Mouse (Mus musculus) neural tube, embryonic 12.5 days (tissue): ENCODE results near the gene Tceanc. TPM values are rescaled to one million over a fixed set of nuclear protein-coding genes. Genes with fewer than 3 reads are reported as not detected.
"Not testable (repeated sequence)": the region's sequence is repeated elsewhere in the genome, so short reads cannot be mapped to it uniquely, and the experiment has no call there.

Experiments
- ATAC-seq: fragments of 200-750 bp; cut with Nextera tagmentation; 2 replicates; pipeline ENCODE4 v1.8.0; 2017; ENCODE audit warnings: low read depth, mild to moderate bottlenecking, moderate TSS enrichment, moderate library complexity; ENCODE audit not compliant: low FRiP score
- H3K27ac ChIP-seq: fragments of 300-500 bp; sonication (generic); 2 replicates; pipeline ENCODE4 v1.5.1; 2016
- H3K27me3 ChIP-seq: fragments of 300-500 bp; sonication (generic); replicated peaks from 2 replicates; pipeline ENCODE4 v1.6.1; 2016; ENCODE audit warnings: mild to moderate bottlenecking
- H3K36me3 ChIP-seq: fragments of 300-500 bp; sonication (generic); 2 replicates; pipeline ENCODE4 v1.6.1; 2016; ENCODE audit warnings: mild to moderate bottlenecking
- H3K4me1 ChIP-seq: fragments of 300-500 bp; sonication (generic); 2 replicates; pipeline ENCODE4 v1.6.1; 2016
- H3K4me2 ChIP-seq: fragments of 300-500 bp; sonication (generic); replicated peaks from 2 replicates; pipeline ENCODE4 v1.6.1; 2016; ENCODE audit warnings: mild to moderate bottlenecking
- H3K4me3 ChIP-seq: fragments of 300-500 bp; sonication (generic); 2 replicates; pipeline ENCODE4 v1.5.1; 2016
- H3K9ac ChIP-seq: fragments of 300-500 bp; sonication (generic); 2 replicates; pipeline ENCODE4 v1.6.1; 2016; ENCODE audit warnings: mild to moderate bottlenecking
- H3K9me3 ChIP-seq: fragments of 300-500 bp; sonication (generic); 2 replicates; pipeline ENCODE4 v1.6.1; 2016; ENCODE audit warnings: mild to moderate bottlenecking
- WGBS: fragments of 180-500 bp; shearing (Covaris S2); methylation state at CpG from one replicate; pipeline ENCODE4 v1.1.7; 2016; 5-methylcytosine and 5-hydroxymethylcytosine counted together
- polyA plus RNA-seq: library from polyadenylated mRNA; unstranded; fragments of >200 nt; fragmentation: Nextera tagmentation; extraction: Ambion mirVana; gene quantifications from 2 replicates; pipeline ENCODE4 v1.2.1, GENCODE M21; 2016

Gene Tceanc
- polyA plus RNA-seq, 1 experiment from 2014 or later, result 11.5 TPM

DNA sequence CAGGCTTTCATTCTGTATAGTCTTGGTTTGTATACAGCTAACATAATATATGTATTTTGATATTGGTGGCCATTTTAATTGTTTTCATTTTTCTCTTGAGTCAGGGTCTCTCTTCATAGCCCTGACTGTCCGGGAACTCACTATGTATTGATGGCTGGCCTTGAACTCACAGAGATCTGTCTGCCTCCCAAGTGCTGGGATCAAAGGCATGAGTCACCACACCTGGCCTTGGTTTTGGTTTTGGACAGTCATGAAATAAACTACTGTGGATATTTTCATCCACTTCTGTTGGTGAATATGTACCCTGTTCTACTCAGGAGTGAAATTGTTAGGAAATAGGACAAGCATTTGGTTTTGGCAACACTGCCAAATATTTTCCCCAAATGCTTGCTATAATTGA lies 1.7 kb downstream of the Tceanc start:
- WGBS, result 89% methylated on average over 1 of the region's 1 CpGs
- no peak for ATAC-seq

DNA sequence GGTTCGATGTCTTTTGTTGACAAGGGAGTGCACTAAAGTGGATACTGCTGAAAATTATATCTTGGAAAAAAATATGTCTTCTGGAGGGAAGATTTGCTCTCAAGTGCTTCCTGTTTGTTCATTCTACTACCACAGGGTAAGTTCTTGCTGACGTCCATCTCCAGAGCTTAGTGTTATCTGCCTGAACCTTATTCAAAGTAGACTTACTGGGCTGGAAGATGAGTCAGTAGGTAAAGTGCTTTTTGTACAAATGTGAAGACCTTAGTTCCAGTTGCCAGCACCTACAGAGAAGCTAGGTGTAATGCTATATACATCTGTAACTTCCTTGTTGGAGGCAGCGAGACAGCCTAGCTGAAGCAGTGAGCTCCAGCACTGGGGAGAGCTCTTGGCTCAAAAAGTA lies 2.4 kb downstream of the Tceanc start:
- Histone ChIP-seq H3K36me3 (no peaks in the 10 kb centered on the region), H3K9me3 (no peaks in the 10 kb centered on the region), H3K4me1 (no peaks in the 10 kb centered on the region), H3K9ac (no peak overlapping the region), H3K4me3 (no peak overlapping the region), H3K27me3 (no peaks in the 10 kb centered on the region), H3K4me2 (no peak overlapping the region), H3K27ac (no peak overlapping the region)
- no peak for ATAC-seq
- 90% methylated on average over 3 of the region's 3 CpGs for WGBS

More for the DNA sequence above, 1.7 kb downstream of the Tceanc start:
- no peak overlapping the region for H3K4me2 ChIP-seq
- H3K4me1 ChIP-seq, result no peaks in the 10 kb centered on the region
- no peaks in the 10 kb centered on the region for H3K36me3 ChIP-seq
- H3K4me3 ChIP-seq, result no peak overlapping the region
- no peaks in the 10 kb centered on the region for H3K27me3 ChIP-seq
- H3K27ac ChIP-seq, result no peak overlapping the region
- H3K9me3 ChIP-seq, result no peaks in the 10 kb centered on the region
- no peak overlapping the region for H3K9ac ChIP-seq

DNA sequence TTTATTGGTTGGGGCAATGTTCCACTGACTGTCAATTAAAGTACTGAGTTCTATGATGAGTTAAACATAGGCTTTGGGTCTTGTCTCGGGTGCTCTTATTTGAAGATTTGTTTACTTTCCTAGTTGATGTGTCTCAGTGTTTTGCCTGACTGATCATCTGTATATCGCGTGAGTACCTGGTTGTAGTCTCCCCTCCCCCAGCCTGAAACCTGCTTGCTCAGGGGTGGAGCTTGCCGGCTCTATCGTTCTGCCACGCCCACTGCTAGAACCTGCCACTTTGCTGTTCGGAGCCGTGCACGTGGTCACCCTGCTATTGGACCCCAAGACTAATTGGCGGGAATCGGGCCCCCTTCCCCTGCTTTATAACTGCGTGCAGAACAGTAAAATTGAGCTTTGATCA lies 4.3 kb downstream of the Tceanc start:
- H3K4me3 ChIP-seq, H3K27me3 ChIP-seq, H3K4me1 ChIP-seq, H3K9me3 ChIP-seq, H3K36me3 ChIP-seq, H3K9ac ChIP-seq, ATAC-seq, H3K27ac ChIP-seq: not testable (repeated sequence)
- 21% methylated on average over 12 of the region's 12 CpGs for WGBS
- peak overlapping the region; percentile 33; the same call in 1 of the 2 replicates for H3K4me2 ChIP-seq

DNA sequence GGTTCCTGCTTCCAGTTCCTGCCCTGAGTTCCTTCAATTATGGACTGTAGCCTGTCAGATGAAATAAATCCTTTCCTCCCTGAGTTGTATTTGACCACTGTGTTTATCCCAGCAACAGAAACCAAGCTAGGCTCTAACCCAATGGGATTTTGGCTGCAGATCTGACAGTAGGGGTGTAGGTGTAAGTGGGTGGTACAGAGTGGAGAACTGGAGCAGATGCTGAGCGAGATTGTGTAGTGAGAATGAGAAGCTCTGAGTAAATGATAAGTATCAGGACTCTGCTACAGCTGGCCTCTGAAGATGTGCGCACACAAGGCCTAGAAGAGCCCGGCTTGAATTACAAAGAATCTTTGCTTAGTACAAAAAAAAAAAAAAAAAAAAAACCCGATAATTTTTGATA lies 6.3 kb downstream of the Tceanc start:
- 94% methylated on average over 4 of the region's 4 CpGs for WGBS
- ATAC-seq, result no peak

DNA sequence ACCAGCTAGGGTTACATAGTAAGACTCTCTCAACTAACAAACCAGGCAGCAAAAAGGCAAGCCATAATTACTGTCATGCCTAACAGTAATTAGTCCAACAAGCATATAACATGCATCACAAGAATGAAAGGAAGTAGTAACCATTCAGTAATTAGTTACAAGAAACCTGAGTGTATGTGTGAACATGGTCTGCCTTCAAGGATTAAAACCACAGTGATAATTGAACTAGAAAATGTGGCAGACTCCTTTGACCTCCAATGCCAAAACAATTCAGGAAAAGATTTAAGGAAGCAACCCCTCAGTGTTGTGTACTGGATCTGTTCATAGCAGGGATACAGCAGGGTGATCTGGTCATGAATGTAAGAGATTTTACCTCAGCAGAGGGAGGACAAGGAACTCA lies 7.3 kb downstream of the Tceanc start:
- Histone ChIP-seq H3K4me2 (no peak overlapping the region), H3K9me3 (no peaks in the 10 kb centered on the region), H3K36me3 (no peaks in the 10 kb centered on the region), H3K27me3 (no peaks in the 10 kb centered on the region), H3K4me1 (no peaks in the 10 kb centered on the region), H3K27ac (no peak overlapping the region), H3K4me3 (no peak overlapping the region), H3K9ac (no peak overlapping the region)
- ATAC-seq, result no peak

More for the DNA sequence above, 6.3 kb downstream of the Tceanc start:
- Histone ChIP-seq H3K27ac (no peak overlapping the region), H3K9ac (no peak overlapping the region), H3K4me2 (no peak overlapping the region), H3K36me3 (no peaks in the 10 kb centered on the region), H3K4me3 (no peak overlapping the region), H3K9me3 (no peaks in the 10 kb centered on the region), H3K4me1 (no peaks in the 10 kb centered on the region), H3K27me3 (no peaks in the 10 kb centered on the region)

GRCm38 (mm10) chrX:166509761-166510738 lies 8.3 kb downstream of the Tceanc start:
- H3K9me3 ChIP-seq, result no peaks in the 10 kb centered on the region
- H3K4me3 ChIP-seq, result peak overlapping the region; percentile 50
- H3K4me2 ChIP-seq, result peak overlapping the region; percentile 55
- H3K9ac ChIP-seq, result peak overlapping the region; percentile 70
- H3K27me3 ChIP-seq, result no peaks in the 10 kb centered on the region
- 21% methylated on average over 65 of the region's 65 CpGs for WGBS
- peak; percentile 99 for ATAC-seq
- no peaks in the 10 kb centered on the region for H3K4me1 ChIP-seq
- peak overlapping the region; percentile 94 for H3K27ac ChIP-seq
- H3K36me3 ChIP-seq, result no peaks in the 10 kb centered on the region; the same call in 1 of the 2 replicates

DNA sequence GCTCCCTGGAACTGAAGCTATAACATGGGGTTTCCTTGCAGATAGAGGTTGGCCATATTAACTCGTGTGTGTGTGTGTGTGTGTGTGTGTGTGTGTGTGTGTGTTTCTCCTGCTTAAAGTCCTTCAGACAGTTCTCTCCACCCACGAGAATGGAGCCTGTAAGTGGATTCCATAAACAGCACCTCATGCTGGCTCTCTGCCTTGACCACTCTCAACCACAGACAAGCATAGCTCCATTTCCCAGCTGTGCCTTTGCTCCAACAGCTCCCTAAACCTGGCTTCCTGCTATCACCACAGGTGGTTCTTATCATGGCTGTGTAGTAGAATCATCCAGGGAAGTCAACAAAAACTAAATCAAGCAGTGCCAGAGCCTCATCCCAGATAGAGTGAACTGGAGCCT lies 13.9 kb downstream of the Tceanc start:
- H3K4me3 ChIP-seq, result no peak overlapping the region
- no peaks in the 10 kb centered on the region for H3K4me1 ChIP-seq
- no peak overlapping the region for H3K4me2 ChIP-seq
- no peak for ATAC-seq
- no peak overlapping the region for H3K27ac ChIP-seq
- WGBS, result 86% methylated on average over 2 of the region's 2 CpGs
- H3K27me3 ChIP-seq, result no peaks in the 10 kb centered on the region
- no peaks in the 10 kb centered on the region for H3K9me3 ChIP-seq
- no peaks in the 10 kb centered on the region; the same call in 1 of the 2 replicates for H3K36me3 ChIP-seq
- H3K9ac ChIP-seq, result no peak overlapping the region

DNA sequence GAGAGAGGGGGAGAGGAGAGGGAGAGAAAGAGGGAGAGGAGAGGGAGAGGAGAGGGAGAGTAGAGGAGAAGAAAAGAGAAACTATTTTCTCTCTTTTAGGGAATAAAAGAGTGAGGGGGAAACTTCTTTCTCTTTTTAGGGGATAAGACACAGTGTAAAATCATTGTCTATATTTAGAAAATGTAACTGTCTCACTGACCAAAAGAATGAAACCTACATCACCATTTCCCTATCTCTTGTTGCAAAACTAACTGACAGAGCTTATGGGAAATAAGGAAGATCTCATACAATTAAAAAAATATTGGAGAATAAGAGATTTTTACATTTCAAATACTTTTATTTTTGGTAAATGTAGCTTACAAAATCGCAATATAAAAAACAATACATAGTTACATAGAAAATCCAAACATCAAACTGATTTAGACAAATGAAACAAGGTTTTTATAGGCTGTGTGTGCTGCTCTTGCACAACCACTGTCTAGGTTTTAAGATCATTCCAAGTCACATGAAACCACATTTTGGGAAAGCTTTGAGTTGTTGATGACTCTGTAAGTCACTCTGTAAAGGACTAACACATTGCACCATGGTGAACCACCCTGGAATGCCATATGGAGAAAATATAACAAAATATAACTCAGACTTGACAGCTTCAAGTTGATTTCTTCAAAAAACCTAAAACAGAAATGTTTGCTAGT lies 18.7 kb downstream of the Tceanc start:
- H3K4me1 ChIP-seq, result no peaks in the 10 kb centered on the region
- H3K9ac ChIP-seq, result no peak overlapping the region
- WGBS, result 83% methylated on average over 1 of the region's 1 CpGs
- no peak overlapping the region for H3K27ac ChIP-seq
- no peak for ATAC-seq
- H3K27me3 ChIP-seq, result no peaks in the 10 kb centered on the region
- H3K9me3 ChIP-seq, result no peaks in the 10 kb centered on the region
- no peak overlapping the region for H3K4me3 ChIP-seq
- no peaks in the 10 kb centered on the region for H3K36me3 ChIP-seq
- no peak overlapping the region for H3K4me2 ChIP-seq

GRCm38 (mm10) chrX:166497771-166498170 lies 20.6 kb downstream of the Tceanc start:
- H3K9ac ChIP-seq, result no peak overlapping the region
- no peaks in the 10 kb centered on the region for H3K36me3 ChIP-seq
- H3K9me3 ChIP-seq, result no peaks in the 10 kb centered on the region
- H3K4me1 ChIP-seq, result no peaks in the 10 kb centered on the region
- H3K27ac ChIP-seq, result no peak overlapping the region
- ATAC-seq, result 0 out of 2 replicates have a peak, but pooled peaks have one; percentile 44
- H3K4me2 ChIP-seq, result no peak overlapping the region
- WGBS, result 59% methylated on average over 4 of the region's 4 CpGs
- H3K27me3 ChIP-seq, result no peaks in the 10 kb centered on the region
- no peak overlapping the region for H3K4me3 ChIP-seq

DNA sequence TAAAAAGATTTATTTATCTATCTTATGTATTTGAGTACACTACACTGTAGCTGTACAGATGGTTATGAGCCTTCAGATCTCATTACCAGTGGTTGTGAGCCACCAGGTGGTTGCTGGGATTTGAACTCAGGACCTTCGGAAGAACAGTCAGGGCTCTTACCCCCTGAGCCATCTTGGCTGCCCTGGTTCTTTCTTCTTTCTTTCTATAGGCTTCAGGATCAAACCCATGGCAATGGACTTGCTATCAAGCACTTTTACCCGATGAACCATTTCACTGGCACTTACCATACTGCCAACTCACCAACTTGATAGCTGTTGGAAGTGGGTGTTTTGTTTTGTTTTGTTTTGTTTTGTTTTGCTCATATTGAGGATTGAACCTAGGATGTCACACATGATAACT lies 23.3 kb downstream of the Tceanc start:
- WGBS, result 95% methylated on average over 2 of the region's 2 CpGs
- no peak overlapping the region for H3K4me2 ChIP-seq

DNA sequence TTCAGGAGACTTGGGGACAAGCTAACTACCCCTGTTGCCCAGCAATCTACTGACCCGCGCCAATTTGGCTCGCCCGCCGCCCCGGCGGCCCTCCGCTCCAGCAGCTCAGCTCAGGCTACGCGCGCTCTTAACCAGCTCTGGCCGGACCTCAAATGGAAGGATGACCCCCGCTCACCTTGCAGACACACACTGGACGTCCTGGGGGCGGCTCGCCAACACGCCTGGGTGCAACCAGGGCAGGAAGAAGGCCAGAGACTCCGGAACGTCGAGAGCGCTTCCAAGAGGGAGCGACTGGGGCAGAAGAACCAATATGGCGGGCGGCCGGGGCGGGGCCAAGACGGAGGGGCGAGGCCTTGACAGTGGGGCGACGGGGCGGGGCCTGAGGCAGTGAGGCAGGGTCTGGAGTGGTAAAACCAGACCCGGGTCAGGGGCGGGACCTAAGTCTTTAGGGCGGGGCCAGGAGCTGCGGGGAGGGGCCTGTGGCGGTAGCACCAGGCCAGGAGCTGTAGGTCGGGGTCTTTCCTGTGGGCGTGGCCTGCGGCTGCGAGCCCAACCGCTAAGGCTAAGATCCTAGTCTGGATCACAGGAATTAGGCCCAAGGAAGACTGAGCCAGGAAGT lies 38.9 kb downstream of the Tceanc start, which contains the start of gene Rab9:
Gene Rab9, minus strand, starts transcription at position 503 of the 619 bp plus-strand sequence.
- peak; percentile 99 for ATAC-seq

More for the DNA sequence above, 23.3 kb downstream of the Tceanc start:
- no peak for ATAC-seq
- H3K4me3 ChIP-seq, result no peak overlapping the region
- H3K9me3 ChIP-seq, result no peaks in the 10 kb centered on the region
- H3K36me3 ChIP-seq, result no peaks in the 10 kb centered on the region
- no peak overlapping the region for H3K9ac ChIP-seq
- H3K27ac ChIP-seq, result no peak overlapping the region
- no peaks in the 10 kb centered on the region for H3K27me3 ChIP-seq
- H3K4me1 ChIP-seq, result no peaks in the 10 kb centered on the region

More for the DNA sequence above, 38.9 kb downstream of the Tceanc start, which contains the start of gene Rab9:
- Histone ChIP-seq H3K4me1 (peaks cover 2% of the 10 kb centered on the region; the same call in 1 of the 2 replicates), H3K9ac (peak within 1 kb of the TSS; percentile 67), H3K4me3 (peak within 1 kb of the TSS; percentile 56), H3K4me2 (peak within 1 kb of the TSS; percentile 63), H3K27ac (no peak within 1 kb of the TSS), H3K9me3 (no peaks in the 10 kb centered on the region), H3K27me3 (no peaks in the 10 kb centered on the region), H3K36me3 (no peaks in the 10 kb centered on the region)
- WGBS, result 14% methylated on average over 41 of the region's 41 CpGs
